Mouse (Mus musculus): ENCODE data around the gene Eomes. TPM values are rescaled to one million over a fixed set of nuclear protein-coding genes. Genes with fewer than 3 reads are reported as not detected.

The Eomes gene
- polyA plus RNA-seq, 1 experiment, result 0.10 TPM

- 63% methylated on average over 15 of the region's 15 CpGs for WGBS
- DNase-seq (ENCODE audit: low read depth, low spot score), result no peak
Measured at GRCm38 (mm10) chr9:118510941-118511690, 33.1 kb downstream of the Eomes start.

- no peak for DNase-seq (ENCODE audit: low read depth, low spot score)
- 20% methylated on average over 3 of the region's 3 CpGs for WGBS
Measured at GRCm38 (mm10) chr9:118512681-118513233, 34.7 kb downstream of the Eomes start.

GRCm38 (mm10) chr9:118515476-118515875 is 37.5 kb downstream of the Eomes start:
- WGBS, result 86% methylated on average over 6 of the region's 6 CpGs
- DNase-seq (ENCODE audit: low read depth, low spot score), result no peak

- no peak for DNase-seq (ENCODE audit: low read depth, low spot score)
- 79% methylated on average over 3 of the region's 3 CpGs for WGBS
Measured at GRCm38 (mm10) chr9:118516162-118516561, 38.1 kb downstream of the Eomes start.

GRCm38 (mm10) chr9:118517619-118518018 is 39.6 kb downstream of the Eomes start:
- WGBS, result 78% methylated on average over 8 of the region's 8 CpGs
- DNase-seq (ENCODE audit: low read depth, low spot score), result no peak

- 68% methylated on average over 8 of the region's 8 CpGs for WGBS
- no peak for DNase-seq (ENCODE audit: low read depth, low spot score)
Measured at GRCm38 (mm10) chr9:118519101-118519500, 41.1 kb downstream of the Eomes start.

GRCm38 (mm10) chr9:118520011-118520410 is 42.0 kb downstream of the Eomes start:
- no peak for DNase-seq (ENCODE audit: low read depth, low spot score)
- WGBS, result 37% methylated on average over 8 of the region's 8 CpGs

- 60% methylated on average over 3 of the region's 3 CpGs for WGBS
- no peak for DNase-seq (ENCODE audit: low read depth, low spot score)
Measured at GRCm38 (mm10) chr9:118520858-118521257, 42.8 kb downstream of the Eomes start.

GRCm38 (mm10) chr9:118521659-118522058 is 43.6 kb downstream of the Eomes start:
- WGBS, result 94% methylated on average over 8 of the region's 8 CpGs
- DNase-seq (ENCODE audit: low read depth, low spot score), result no peak

GRCm38 (mm10) chr9:118523738-118524137 is 45.7 kb downstream of the Eomes start:
- no peak for DNase-seq (ENCODE audit: low read depth, low spot score)
- 96% methylated on average over 11 of the region's 11 CpGs for WGBS

- 95% methylated on average over 18 of the region's 18 CpGs for WGBS
- no peak for DNase-seq (ENCODE audit: low read depth, low spot score)
Measured at GRCm38 (mm10) chr9:118527056-118527455, 49.0 kb downstream of the Eomes start.

- WGBS, result 88% methylated on average over 3 of the region's 3 CpGs
- DNase-seq (ENCODE audit: low read depth, low spot score), result no peak
Measured at GRCm38 (mm10) chr9:118529783-118530182, 51.8 kb downstream of the Eomes start.

- 63% methylated on average over 6 of the region's 6 CpGs for WGBS
- no peak for DNase-seq (ENCODE audit: low read depth, low spot score)
Measured at GRCm38 (mm10) chr9:118530679-118531078, 52.7 kb downstream of the Eomes start.

- DNase-seq (ENCODE audit: low read depth, low spot score), result no peak
- 77% methylated on average over 7 of the region's 7 CpGs for WGBS
Measured at GRCm38 (mm10) chr9:118532516-118533205, 54.6 kb downstream of the Eomes start.

Other genes starting within 250 kb of the Eomes start
- 17.0 and 24.6 TPM in 2 replicates for gene Golga4, start 28.1 kb downstream of the Eomes start, polyA plus RNA-seq (2012; rRNA removed)
- 8.2 and 16.5 TPM in 2 replicates for gene Itga9, start 128.5 kb downstream of the Eomes start, polyA plus RNA-seq (2012; rRNA removed)

All from large intestine, adult 2 months (tissue).